ENCODE assay signal across 8 mouse cellular contexts in genomic region chr13:41219687-41220303, GRCm38 (mm10). TPM values are rescaled to one million over a fixed set of nuclear protein-coding genes. Genes with fewer than 3 reads are reported as not detected.
DNase-seq lines count a peak whose midpoint lies in the region; ATAC-seq lines count a peak whose summit lies in the region.

No protein-coding gene starts in this region.

- DNase-seq in heart, embryonic 10.5 days (ENCODE audit: low spot score), result peak; percentile 77
- no peak for DNase-seq in heart, adult 9 months (ENCODE audit: low spot score in 2 of 2)
- DNase-seq in spleen, postnatal 10 days (ENCODE audit: low spot score in 2 of 2), result peak; percentile 5 to 21
- DNase-seq in spleen, postnatal 14 days (ENCODE audit: low spot score in 2 of 2), result no peak
- no peak for DNase-seq in hindbrain, embryonic 10.5 days (ENCODE audit: low spot score)
- no peak for DNase-seq in T-cell, adult 2 months (ENCODE audit: low spot score)
- no peak for DNase-seq in yolk sac, embryonic 10.5 days (ENCODE audit: low spot score)

- 0 out of 2 replicates have a peak, but pooled peaks cover 2% of the 10 kb centered on the region for H3K36me3 ChIP-seq in heart, embryonic 10.5 days
- no peaks in the 10 kb centered on the region for H3K36me3 ChIP-seq in hindbrain, embryonic 10.5 days

- peak overlapping the region; percentile 74 for H3K4me3 ChIP-seq in heart, embryonic 10.5 days
- peak overlapping the region; percentile 80 for H3K4me3 ChIP-seq in hindbrain, embryonic 10.5 days

- peak; percentile 10; the same call in 1 of the 2 replicates for ATAC-seq in megakaryocyte progenitor cell, adult 5-6 weeks (replicated peaks; ENCODE audit: poor library complexity)

- 4% methylated on average over 35 of the region's 39 CpGs for WGBS in heart, embryonic 10.5 days
- 4% methylated on average over 39 of the region's 39 CpGs for WGBS in hindbrain, embryonic 10.5 days

- 0 out of 2 replicates have a peak, but pooled peaks cover 5% of the 10 kb centered on the region for H3K9me3 ChIP-seq in heart, embryonic 10.5 days
- peaks cover 21% of the 10 kb centered on the region for H3K9me3 ChIP-seq in hindbrain, embryonic 10.5 days

- peaks cover 8% of the 10 kb centered on the region; the same call in 1 of the 2 replicates for H3K4me1 ChIP-seq in heart, embryonic 10.5 days
- H3K4me1 ChIP-seq in hindbrain, embryonic 10.5 days (replicated peaks), result peaks cover 17% of the 10 kb centered on the region

- H3K27ac ChIP-seq in heart, embryonic 10.5 days, result peak overlapping the region; percentile 86
- H3K27ac ChIP-seq in hindbrain, embryonic 10.5 days, result peak overlapping the region; percentile 93

- H3K27me3 ChIP-seq in heart, embryonic 10.5 days (ENCODE audit: insufficient read depth, poor library complexity, severe bottlenecking), result no peaks in the 10 kb centered on the region
- H3K27me3 ChIP-seq in hindbrain, embryonic 10.5 days (ENCODE audit: insufficient read depth, poor library complexity, severe bottlenecking), result no peaks in the 10 kb centered on the region

RNA-seq across cellular contexts. Expression of gene Elovl2, which starts 0.4 kb away (rescaled TPM):
- 4.1 and 15.5 TPM in 2 replicates for polyA plus RNA-seq in heart, embryonic 10.5 days (2016; fragmentation: Nextera tagmentation; extraction: Ambion mirVana)
- 38.2 and 42.6 TPM in 2 replicates for polyA plus RNA-seq in hindbrain, embryonic 10.5 days (2016; fragmentation: Nextera tagmentation; extraction: Ambion mirVana)
- 0.07 TPM in 1 of 2 replicates, not detected in the other for total RNA-seq in megakaryocyte progenitor cell, adult 5-6 weeks (2015)
- 0.14 TPM in 1 of 2 replicates, not detected in the other for total RNA-seq in megakaryocyte progenitor cell, adult 5-6 weeks (2017)

RNA-seq across cellular contexts. Expression of gene Smim13, which starts 29.8 kb away (rescaled TPM):
- 11.4 TPM in 2 replicates for polyA plus RNA-seq in heart, embryonic 10.5 days (2016; fragmentation: Nextera tagmentation; extraction: Ambion mirVana)
- 9.8 and 10.3 TPM in 2 replicates for polyA plus RNA-seq in hindbrain, embryonic 10.5 days (2016; fragmentation: Nextera tagmentation; extraction: Ambion mirVana)
- total RNA-seq in megakaryocyte progenitor cell, adult 5-6 weeks (2015), result 16.0 and 18.7 TPM in 2 replicates
- 11.9 and 12.8 TPM in 2 replicates for total RNA-seq in megakaryocyte progenitor cell, adult 5-6 weeks (2017)

RNA-seq across cellular contexts. Expression of gene Gm17364, which starts 54.0 kb away (rescaled TPM):
- not detected in 2 replicates for polyA plus RNA-seq in heart, embryonic 10.5 days (2016; fragmentation: Nextera tagmentation; extraction: Ambion mirVana)
- polyA plus RNA-seq in hindbrain, embryonic 10.5 days (2016; fragmentation: Nextera tagmentation; extraction: Ambion mirVana), result not detected in 2 replicates
- not detected in 2 replicates for total RNA-seq in megakaryocyte progenitor cell, adult 5-6 weeks (2015)
- not detected in 2 replicates for total RNA-seq in megakaryocyte progenitor cell, adult 5-6 weeks (2017)

Comparison
In these comparisons a context has a peak if more than half of its experiments do, and no peak if none do; other contexts are left out.
1. DNase-seq: peak in heart, embryonic 10.5 days (single experiment) and spleen, postnatal 10 days (2 of 2); none in heart, adult 9 months (0 of 2), spleen, postnatal 14 days (0 of 2), hindbrain, embryonic 10.5 days (single experiment), T-cell, adult 2 months (single experiment) and yolk sac, embryonic 10.5 days (single experiment).